Mouse (Mus musculus): ENCODE results near the gene Mfsd12. TPM values are rescaled to one million over a fixed set of nuclear protein-coding genes. Genes with fewer than 3 reads are reported as not detected.

The Mfsd12 gene
- polyA plus RNA-seq, 1 experiment, result 23.4 TPM

GRCm38 (mm10) chr10:81336558-81336957, 20.7 kb upstream of the Mfsd12 start:
- Histone ChIP-seq H3K4me1 (ENCODE audit: control insufficient read depth, insufficient read depth, low read length) (no peaks in the 10 kb centered on the region), H3K36me3 (ENCODE audit: control insufficient read depth, insufficient read depth, low read length) (no peaks in the 10 kb centered on the region), H3K27me3 (replicated peaks; ENCODE audit: control insufficient read depth, insufficient read depth, low read length) (no peaks in the 10 kb centered on the region), H3K27ac (ENCODE audit: insufficient read depth, low read depth, low read length) (no peak overlapping the region), H3K4me3 (ENCODE audit: insufficient read depth, low read depth, low read length) (no peak overlapping the region)
- 90% methylated on average over 4 of the region's 4 CpGs for WGBS
- TF ChIP-seq POLR2A (IDR thresholded peaks at IDR 0.05; ENCODE audit: low read depth, low read length), result no peak
- no peak for TF ChIP-seq CTCF (conservative IDR thresholded peaks at IDR 0.05; ENCODE audit: insufficient read depth, insufficient read length, low read depth, low read length)
- no peak for DNase-seq

- no peaks in the 10 kb centered on the region for H3K36me3 ChIP-seq (ENCODE audit: control insufficient read depth, insufficient read depth, low read length)
- no peak overlapping the region for H3K4me3 ChIP-seq (ENCODE audit: insufficient read depth, low read depth, low read length)
- H3K27ac ChIP-seq (ENCODE audit: insufficient read depth, low read depth, low read length), result no peak overlapping the region
- no peaks in the 10 kb centered on the region for H3K27me3 ChIP-seq (replicated peaks; ENCODE audit: control insufficient read depth, insufficient read depth, low read length)
- TF ChIP-seq CTCF (conservative IDR thresholded peaks at IDR 0.05; ENCODE audit: insufficient read depth, insufficient read length, low read depth, low read length) (no peak), POLR2A (IDR thresholded peaks at IDR 0.05; ENCODE audit: low read depth, low read length) (no peak)
- no peaks in the 10 kb centered on the region for H3K4me1 ChIP-seq (ENCODE audit: control insufficient read depth, insufficient read depth, low read length)
- 57% methylated on average over 17 of the region's 17 CpGs for WGBS
- no peak for DNase-seq
Observed at GRCm38 (mm10) chr10:81340551-81341332, 16.5 kb upstream of the Mfsd12 start.

DNA sequence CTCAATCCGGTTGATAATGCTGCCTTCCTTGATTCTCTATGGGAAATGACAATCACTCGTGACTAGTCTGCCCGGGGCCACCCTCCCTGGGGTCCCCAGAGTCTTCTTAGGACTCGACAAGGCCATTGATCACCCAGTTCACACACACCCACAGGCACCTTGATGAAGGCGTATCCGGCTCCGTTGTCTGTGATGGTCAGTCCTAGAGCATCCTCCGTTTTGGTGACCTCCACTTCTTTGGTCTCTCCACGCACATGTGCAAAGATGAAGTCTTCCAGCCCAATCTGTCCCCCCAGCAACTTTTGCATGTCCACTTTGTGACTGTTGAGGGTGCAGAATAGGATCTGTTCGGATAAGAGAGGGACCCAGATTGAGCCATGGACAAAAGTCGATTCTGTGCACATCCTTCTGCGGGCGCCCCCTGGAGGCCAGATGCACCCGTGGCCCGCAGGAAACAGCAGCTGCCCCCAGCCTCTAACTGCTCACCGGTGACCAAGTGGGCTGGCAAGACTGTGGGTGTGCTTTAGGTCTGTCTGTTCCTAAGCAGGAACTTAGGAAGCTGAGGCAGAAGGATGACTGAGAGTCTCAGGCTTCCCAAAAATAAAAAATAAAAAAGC, 15.8 kb upstream of the Mfsd12 start:
- 39% methylated on average over 16 of the region's 16 CpGs for WGBS
- no peak overlapping the region for H3K27ac ChIP-seq (ENCODE audit: insufficient read depth, low read depth, low read length)
- TF ChIP-seq CTCF (conservative IDR thresholded peaks at IDR 0.05; ENCODE audit: insufficient read depth, insufficient read length, low read depth, low read length), result peak; percentile 69
- no peak for TF ChIP-seq POLR2A (IDR thresholded peaks at IDR 0.05; ENCODE audit: low read depth, low read length)
- no peaks in the 10 kb centered on the region for H3K36me3 ChIP-seq (ENCODE audit: control insufficient read depth, insufficient read depth, low read length)
- no peaks in the 10 kb centered on the region for H3K27me3 ChIP-seq (replicated peaks; ENCODE audit: control insufficient read depth, insufficient read depth, low read length)
- DNase-seq, result peak; percentile 74
- H3K4me3 ChIP-seq (ENCODE audit: insufficient read depth, low read depth, low read length), result no peak overlapping the region
- H3K4me1 ChIP-seq (ENCODE audit: control insufficient read depth, insufficient read depth, low read length), result no peaks in the 10 kb centered on the region

DNA sequence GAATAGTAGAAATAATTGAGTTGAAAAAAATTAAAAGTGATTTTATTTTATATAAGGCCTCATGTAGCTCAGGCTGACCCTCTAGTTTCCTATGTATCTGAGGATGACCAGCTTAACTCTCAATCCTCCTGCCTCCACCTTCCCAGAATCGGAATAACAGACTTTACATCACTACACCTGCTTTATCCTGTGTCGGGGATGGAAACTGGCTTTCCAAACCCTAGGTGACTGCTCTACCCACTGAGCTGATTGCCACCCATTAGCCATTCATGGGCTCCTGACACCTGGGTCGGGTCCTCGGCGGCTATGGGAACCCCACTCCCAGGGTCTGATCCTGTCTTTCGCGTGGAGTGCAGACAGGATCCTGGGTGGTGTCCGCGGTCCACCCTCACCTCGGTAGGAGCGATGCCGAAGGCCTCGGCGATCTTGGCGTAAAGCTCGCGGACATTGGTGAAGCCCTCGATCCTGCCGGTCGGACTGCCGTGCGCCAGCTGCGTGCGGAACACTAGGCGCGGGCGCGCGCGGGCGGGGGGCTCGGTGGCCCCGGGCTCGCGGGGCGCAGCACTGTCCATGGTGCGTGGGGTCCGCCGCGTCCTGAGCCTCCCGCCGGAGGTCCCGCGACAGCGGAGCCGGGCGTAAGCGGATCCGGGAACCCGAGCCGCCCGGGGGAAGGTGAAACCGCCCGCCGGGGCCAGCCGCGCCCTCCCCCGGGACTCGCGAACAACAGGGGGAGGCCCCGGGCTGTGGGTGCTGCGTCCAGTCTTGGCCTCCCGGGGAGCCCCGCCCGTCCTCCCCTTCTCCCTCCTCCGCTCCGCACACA, 14.4 kb upstream of the Mfsd12 start, which contains the start of gene Gipc3:
TSS of gene Gipc3 (minus strand) at position 581 of the 820 bp plus-strand sequence.
- DNase-seq, result no peak
- Histone ChIP-seq H3K27ac (ENCODE audit: insufficient read depth, low read depth, low read length) (no peak within 1 kb of the TSS), H3K4me1 (ENCODE audit: control insufficient read depth, insufficient read depth, low read length) (peaks cover 5% of the 10 kb centered on the region; the same call in 1 of the 2 replicates), H3K36me3 (ENCODE audit: control insufficient read depth, insufficient read depth, low read length) (no peaks in the 10 kb centered on the region), H3K27me3 (replicated peaks; ENCODE audit: control insufficient read depth, insufficient read depth, low read length) (no peaks in the 10 kb centered on the region), H3K4me3 (ENCODE audit: insufficient read depth, low read depth, low read length) (peak within 1 kb of the TSS; percentile 55)
- no peak for TF ChIP-seq CTCF (conservative IDR thresholded peaks at IDR 0.05; ENCODE audit: insufficient read depth, insufficient read length, low read depth, low read length)
- 4% methylated on average over 66 of the region's 67 CpGs for WGBS

DNA sequence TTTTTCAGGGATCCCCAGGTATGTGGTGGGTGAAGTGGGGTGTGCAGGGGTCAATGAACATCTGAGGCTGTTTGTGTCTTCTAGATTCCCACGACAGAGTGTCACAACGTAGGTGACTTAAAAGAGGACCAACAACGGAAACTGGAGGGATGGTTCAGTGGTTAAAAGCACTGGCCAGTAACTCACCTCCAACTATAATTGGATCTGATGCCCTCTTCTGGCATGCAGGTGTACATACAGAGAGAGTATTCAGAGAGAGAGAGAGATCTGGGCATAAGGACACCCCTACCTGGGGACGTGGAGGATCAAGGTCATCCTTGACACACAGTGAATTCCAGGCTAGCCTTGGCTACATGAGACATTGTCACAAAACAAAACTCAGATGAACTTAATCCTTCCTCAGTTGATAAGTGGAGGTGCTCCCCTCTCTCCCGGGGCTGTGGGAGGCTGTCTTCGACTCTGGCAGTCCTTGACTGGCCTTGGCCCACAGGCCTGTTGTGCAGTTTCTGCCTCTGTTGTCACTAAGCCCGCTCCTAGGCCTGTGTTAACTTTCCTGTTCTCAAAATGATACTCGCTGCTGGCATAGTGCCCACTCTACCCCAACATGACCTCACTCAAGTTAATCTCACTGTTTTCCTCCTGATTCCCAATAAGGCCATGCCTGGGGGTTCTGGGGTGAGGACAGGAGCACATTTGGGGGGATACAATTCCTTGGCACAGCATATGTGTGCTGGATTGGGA, 12.7 kb upstream of the Mfsd12 start:
- DNase-seq, result peak; percentile 49
- no peaks in the 10 kb centered on the region for H3K27me3 ChIP-seq (replicated peaks; ENCODE audit: control insufficient read depth, insufficient read depth, low read length)
- no peak overlapping the region for H3K27ac ChIP-seq (ENCODE audit: insufficient read depth, low read depth, low read length)
- H3K36me3 ChIP-seq (ENCODE audit: control insufficient read depth, insufficient read depth, low read length), result no peaks in the 10 kb centered on the region
- H3K4me1 ChIP-seq (ENCODE audit: control insufficient read depth, insufficient read depth, low read length), result peaks cover 8% of the 10 kb centered on the region; the same call in 1 of the 2 replicates
- TF ChIP-seq POLR2A (IDR thresholded peaks at IDR 0.05; ENCODE audit: low read depth, low read length) (no peak), CTCF (conservative IDR thresholded peaks at IDR 0.05; ENCODE audit: insufficient read depth, insufficient read length, low read depth, low read length) (0 out of 2 replicates have a peak, but pooled peaks have one; percentile 9)
- 39% methylated on average over 8 of the region's 8 CpGs for WGBS
- H3K4me3 ChIP-seq (ENCODE audit: insufficient read depth, low read depth, low read length), result no peak overlapping the region

- Histone ChIP-seq H3K27ac (ENCODE audit: insufficient read depth, low read depth, low read length) (no peak overlapping the region), H3K36me3 (ENCODE audit: control insufficient read depth, insufficient read depth, low read length) (no peaks in the 10 kb centered on the region), H3K27me3 (replicated peaks; ENCODE audit: control insufficient read depth, insufficient read depth, low read length) (no peaks in the 10 kb centered on the region), H3K4me3 (ENCODE audit: insufficient read depth, low read depth, low read length) (no peak overlapping the region), H3K4me1 (ENCODE audit: control insufficient read depth, insufficient read depth, low read length) (peaks cover 10% of the 10 kb centered on the region; the same call in 1 of the 2 replicates)
- no peak for DNase-seq
- TF ChIP-seq POLR2A (IDR thresholded peaks at IDR 0.05; ENCODE audit: low read depth, low read length) (no peak), CTCF (conservative IDR thresholded peaks at IDR 0.05; ENCODE audit: insufficient read depth, insufficient read length, low read depth, low read length) (no peak)
- WGBS, result 69% methylated on average over 4 of the region's 4 CpGs
Observed at GRCm38 (mm10) chr10:81345162-81345534, 12.1 kb upstream of the Mfsd12 start.

Data from kidney, adult 2 months (tissue).